Mouse (Mus musculus): Measurements from ENCODE around the gene Pdzd7. TPM values are rescaled to one million over a fixed set of nuclear protein-coding genes. Genes with fewer than 3 reads are reported as not detected.
A peak's percentile ranks its signal among the peaks of the same experiment; 100 is the strongest.

Pdzd7 gene
- total and polyA plus RNA-seq, 3 experiments = 0.17 to 0.20 TPM; not detected in 1

- H3K9ac ChIP-seq (ENCODE audit: insufficient read depth, low read depth) = peak overlapping the region; percentile 87
- H3K36me3 ChIP-seq (replicated peaks in 1 of 2; ENCODE audit: control insufficient read depth in 1 of 2, insufficient read depth in 1 of 2, low read length in 1 of 2) = no peaks in the 10 kb centered on the region
- peaks cover 44% of the 10 kb centered on the region for H3K27me3 ChIP-seq (replicated peaks)
- H3K4me3 ChIP-seq (replicated peaks in 1 of 3; ENCODE audit: low read depth in 2 of 3, low read length in 2 of 3, poor library complexity in 1 of 3) = peak overlapping the region in 2 of 3 experiments; percentile 49 to 72
- in situ Hi-C loops (cut with MboI; ENCODE audit: low pct_ligation_motif_present, low pct_unique_long_range_greater_than_20kb, low sequenced_read_pairs) = no loop called here
- DNase-seq (ENCODE audit: extremely low read depth) = no peak
- TF ChIP-seq JUND (conservative IDR thresholded peaks at IDR 0.05; ENCODE audit: low read depth, low read length) = no peak
- TF ChIP-seq CHD1 (IDR thresholded peaks at IDR 0.05; ENCODE audit: low read depth, low read length) = no peak
- no peak for TF ChIP-seq ZKSCAN1 (IDR thresholded peaks at IDR 0.05; ENCODE audit: borderline replicate concordance, low read depth, low read length)
- TF ChIP-seq RAD21 (IDR thresholded peaks at IDR 0.05; ENCODE audit: low read depth, low read length) = no peak
- no peak for TF ChIP-seq TBP (conservative IDR thresholded peaks at IDR 0.05; ENCODE audit: low read depth, low read length)
- no peak for TF ChIP-seq SMC3 (IDR thresholded peaks at IDR 0.05; ENCODE audit: low read depth, low read length)
- dilution Hi-C loops (cut with MboI; ENCODE audit: extremely low pct_ligation_motif_present, extremely low pct_unique_long_range_greater_than_20kb, low sequenced_read_pairs) = no loop called here
- H3K27ac ChIP-seq (ENCODE audit: insufficient read depth, low read depth) = peak overlapping the region; percentile 44; the same call in 1 of the 2 replicates
- peaks cover 23 to 39% of the 10 kb centered on the region in 2 experiments for H3K4me1 ChIP-seq (ENCODE audit: control insufficient read depth in 1 of 2, insufficient read depth in 2 of 2)
- peak overlapping the region; percentile 77 for H3K4me2 ChIP-seq (ENCODE audit: insufficient read depth, low read depth, poor library complexity, severe bottlenecking)
- peaks cover 5% of the 10 kb centered on the region; the same call in 1 of the 2 replicates for H3K79me2 ChIP-seq (replicated peaks; ENCODE audit: control insufficient read depth, extremely low read depth, insufficient read depth, poor library complexity, severe bottlenecking)
- no peaks in the 10 kb centered on the region for H3K9me3 ChIP-seq (replicated peaks; ENCODE audit: low read length)
Measured at GRCm38 (mm10) chr19:45018351-45018831, 27.1 kb downstream of the Pdzd7 start.

- peak overlapping the region; percentile 20 to 72 (median 36) for H3K4me3 ChIP-seq (replicated peaks in 1 of 3; ENCODE audit: low read depth in 2 of 3, low read length in 2 of 3, poor library complexity in 1 of 3)
- H3K4me1 ChIP-seq (ENCODE audit: control insufficient read depth in 1 of 2, insufficient read depth in 2 of 2) = peaks cover 23 to 43% of the 10 kb centered on the region in 2 experiments
Measured at GRCm38 (mm10) chr19:45017909-45018308, 27.6 kb downstream of the Pdzd7 start.

More at GRCm38 (mm10) chr19:45017909-45018308, 27.6 kb downstream of the Pdzd7 start:
- no peak for DNase-seq (ENCODE audit: extremely low read depth)
- in situ Hi-C loops (cut with MboI; ENCODE audit: low pct_ligation_motif_present, low pct_unique_long_range_greater_than_20kb, low sequenced_read_pairs) (no loop called here), dilution Hi-C loops (cut with MboI; ENCODE audit: extremely low pct_ligation_motif_present, extremely low pct_unique_long_range_greater_than_20kb, low sequenced_read_pairs) (no loop called here)
- Histone ChIP-seq H3K9me3 (replicated peaks; ENCODE audit: low read length) (no peaks in the 10 kb centered on the region), H3K79me2 (replicated peaks; ENCODE audit: control insufficient read depth, extremely low read depth, insufficient read depth, poor library complexity, severe bottlenecking) (peaks cover 5% of the 10 kb centered on the region; the same call in 1 of the 2 replicates), H3K9ac (ENCODE audit: insufficient read depth, low read depth) (peak overlapping the region; percentile 87), H3K27me3 (replicated peaks) (peaks cover 44% of the 10 kb centered on the region), H3K36me3 (replicated peaks in 1 of 2; ENCODE audit: control insufficient read depth in 1 of 2, insufficient read depth in 1 of 2, low read length in 1 of 2) (peaks cover 0 to 4% of the 10 kb centered on the region in 2 experiments), H3K27ac (ENCODE audit: insufficient read depth, low read depth) (peak overlapping the region; percentile 31; the same call in 1 of the 2 replicates), H3K4me2 (ENCODE audit: insufficient read depth, low read depth, poor library complexity, severe bottlenecking) (peak overlapping the region; percentile 77)
- 0 out of 2 replicates have a peak, but pooled peaks have one; percentile 23 for TF ChIP-seq NELFE (IDR thresholded peaks at IDR 0.05; ENCODE audit: low read depth, low read length)
- TF ChIP-seq ELF1 (IDR thresholded peaks at IDR 0.05; ENCODE audit: low read depth, low read length) = no peak
- no peak for TF ChIP-seq RAD21 (IDR thresholded peaks at IDR 0.05; ENCODE audit: low read depth, low read length)
- peak; percentile 28; the same call in 1 of the 2 replicates for TF ChIP-seq MXI1 (IDR thresholded peaks at IDR 0.05; ENCODE audit: low read depth, low read length)
- TF ChIP-seq NRF1 (IDR thresholded peaks at IDR 0.05; ENCODE audit: low read depth, low read length) = peak; percentile 49
- 0 out of 2 replicates have a peak, but pooled peaks have one; percentile 32 for TF ChIP-seq MAZ (IDR thresholded peaks at IDR 0.05; ENCODE audit: low read depth, low read length)
- 0 out of 2 replicates have a peak, but pooled peaks have one; percentile 6 for TF ChIP-seq TCF12 (IDR thresholded peaks at IDR 0.05; ENCODE audit: low read depth, low read length)
- no peak for TF ChIP-seq MYC (IDR thresholded peaks at IDR 0.05; ENCODE audit: low read depth, low read length)
- TF ChIP-seq GABPA (IDR thresholded peaks at IDR 0.05; ENCODE audit: insufficient replicate concordance, low read depth, low read length) = no peak
- TF ChIP-seq CHD2 (IDR thresholded peaks at IDR 0.05; ENCODE audit: low read length) = peak; percentile 38; the same call in 1 of the 2 replicates
- TF ChIP-seq IRF4 (IDR thresholded peaks at IDR 0.05; ENCODE audit: low read depth, low read length) = 0 out of 2 replicates have a peak, but pooled peaks have one; percentile 23
- TF ChIP-seq BHLHE40 (IDR thresholded peaks at IDR 0.05; ENCODE audit: low read depth, low read length) = peak; percentile 77
- peak; percentile 14; the same call in 1 of the 2 replicates for TF ChIP-seq HCFC1 (IDR thresholded peaks at IDR 0.05; ENCODE audit: low read depth, low read length)
